Mouse (Mus musculus) stomach, postnatal 0 days (tissue): Measurements from ENCODE around the gene Nipal4.

Experiments used
- CTCF ChIP-seq: IDR thresholded peaks from 2 replicates; pipeline ENCODE4 v1.5.1; 2016; ENCODE audit warnings: antibody characterized with exemption, low read depth, mild to moderate bottlenecking, moderate library complexity
- EP300 ChIP-seq: optimal IDR thresholded peaks from 2 replicates; pipeline ENCODE3; 2016; ENCODE audit warnings: antibody characterized with exemption

DNA sequence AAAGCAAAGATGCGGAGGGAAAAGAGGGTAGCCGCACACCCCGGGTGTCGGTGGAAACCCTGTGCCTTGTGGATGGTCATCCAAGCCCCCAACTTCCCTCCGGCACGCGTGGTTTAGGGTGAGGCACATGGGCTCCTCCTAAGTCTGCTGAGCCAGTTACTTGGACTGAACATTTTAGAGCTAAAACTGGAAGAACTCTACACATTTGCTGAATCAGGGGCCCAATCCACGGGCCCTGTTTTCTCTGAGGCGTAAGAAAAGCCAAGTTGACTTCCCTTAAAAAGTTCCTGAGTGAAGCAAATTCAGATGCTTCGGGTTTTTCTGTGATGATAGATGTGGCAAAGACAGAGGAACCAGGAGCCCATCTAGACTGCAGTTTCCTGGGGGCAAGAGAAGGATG, 46.2 kb downstream of the Nipal4 start:
- TF ChIP-seq CTCF (no peak), EP300 (no peak)
